Mouse (Mus musculus): ENCODE results near the gene Zfp948. TPM values are rescaled to one million over a fixed set of nuclear protein-coding genes. Genes with fewer than 3 reads are reported as not detected.

Zfp948 gene
- 1.1 TPM for polyA plus RNA-seq (2017; shearing (Covaris generic))

GRCm38 (mm10) chr17:21566728-21567349, at the start of gene Zfp948:
TSS of gene Zfp948 (plus strand) at chr17:21567008.

GRCm38 (mm10) chr17:21535096-21536001, 31.5 kb upstream of the Zfp948 start, which contains the start of gene Zfp52:
TSS of gene Zfp52 (plus strand) at chr17:21535539.

Other genes starting within 250 kb of the Zfp948 start
- gene Zfp677, start 183.3 kb upstream of the Zfp948 start, polyA plus RNA-seq (2017; shearing (Covaris generic)): 10.1 TPM
- 4.7 TPM for gene Zfp54, start 143.8 kb upstream of the Zfp948 start, polyA plus RNA-seq (2017; shearing (Covaris generic))
- gene Zfp51, start 116.6 kb upstream of the Zfp948 start, polyA plus RNA-seq (2017; shearing (Covaris generic)): 49.0 TPM
- gene Zfp53, start 78.0 kb upstream of the Zfp948 start, polyA plus RNA-seq (2017; shearing (Covaris generic)): 66.9 TPM
- 11.4 TPM for gene Zfp52, start 31.5 kb upstream of the Zfp948 start, polyA plus RNA-seq (2017; shearing (Covaris generic))
- gene Zfp983, start 83.6 kb downstream of the Zfp948 start, polyA plus RNA-seq (2017; shearing (Covaris generic)): 5.3 TPM
- gene Gm10226, start 124.9 kb downstream of the Zfp948 start, polyA plus RNA-seq (2017; shearing (Covaris generic)): 11.0 TPM
- gene Zfp760, start 140.7 kb downstream of the Zfp948 start, polyA plus RNA-seq (2017; shearing (Covaris generic)): 1.1 TPM
- 0.74 TPM for gene Zfp229, start 163.8 kb downstream of the Zfp948 start, polyA plus RNA-seq (2017; shearing (Covaris generic))